Mouse (Mus musculus): ENCODE measurements around the gene Mtx3. TPM values are rescaled to one million over a fixed set of nuclear protein-coding genes. Genes with fewer than 3 reads are reported as not detected.
"Not testable (repeated sequence)": the region's sequence is repeated elsewhere in the genome, so short reads cannot be mapped to it uniquely, and the experiment has no call there.

The Mtx3 gene
- polyA plus RNA-seq (2012; rRNA removed), result 7.0 and 7.1 TPM in 2 replicates

DNA sequence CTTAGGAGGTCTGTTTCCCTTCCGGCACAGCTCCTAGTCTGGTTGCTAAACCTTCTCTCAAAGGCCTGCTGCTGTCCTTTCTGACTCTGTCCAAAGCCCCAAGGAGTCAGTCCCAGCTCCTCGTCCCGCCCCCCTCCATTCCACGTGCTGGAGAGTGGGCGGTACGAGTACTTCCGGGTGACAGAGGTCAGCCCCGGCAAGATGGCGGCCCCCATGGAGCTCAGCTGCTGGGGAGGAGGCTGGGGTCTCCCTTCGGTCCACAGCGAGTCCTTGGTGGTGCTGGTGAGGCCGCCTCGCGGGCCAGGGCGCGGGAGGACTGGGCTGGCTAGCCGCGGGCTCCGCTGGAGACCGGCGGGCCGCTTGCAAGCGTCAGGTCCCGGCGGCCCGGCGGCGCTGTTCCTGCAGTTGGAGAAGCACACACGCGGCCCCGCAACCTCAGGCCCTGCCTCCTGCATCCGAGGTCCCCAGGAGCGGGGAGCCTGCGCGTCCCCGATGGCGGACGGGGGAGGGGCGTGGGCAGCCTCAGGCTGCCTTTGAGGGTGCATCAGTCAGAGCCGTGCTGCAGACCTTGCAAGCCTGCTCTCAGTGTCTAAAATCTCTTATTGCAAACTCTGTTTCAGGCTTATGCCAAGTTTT lies at the start of gene Mtx3:
Gene Mtx3 (plus strand): TSS at position 175 of the 636 bp plus-strand sequence.
- no peak for DNase-seq (ENCODE audit: low read depth)

DNA sequence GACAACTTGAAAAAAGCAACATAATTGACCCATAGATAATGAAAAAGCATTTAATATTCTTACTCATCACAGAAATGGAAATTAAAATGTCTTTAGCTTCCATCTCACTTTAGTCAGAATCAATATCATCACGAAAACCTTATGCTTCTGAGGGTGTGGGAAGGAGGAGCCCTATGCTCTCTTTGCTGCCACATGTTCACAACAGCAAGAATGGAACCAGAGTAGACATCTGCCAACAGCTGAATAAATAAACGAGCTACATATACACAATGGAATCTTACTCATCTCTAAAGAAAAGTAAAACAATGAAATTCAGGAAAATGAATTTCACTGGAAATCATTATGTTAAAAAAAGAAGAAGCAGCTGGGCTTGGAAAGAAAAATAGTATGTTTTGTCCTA lies 45.7 kb upstream of the Mtx3 start:
- no peak for DNase-seq (ENCODE audit: low read depth)

DNA sequence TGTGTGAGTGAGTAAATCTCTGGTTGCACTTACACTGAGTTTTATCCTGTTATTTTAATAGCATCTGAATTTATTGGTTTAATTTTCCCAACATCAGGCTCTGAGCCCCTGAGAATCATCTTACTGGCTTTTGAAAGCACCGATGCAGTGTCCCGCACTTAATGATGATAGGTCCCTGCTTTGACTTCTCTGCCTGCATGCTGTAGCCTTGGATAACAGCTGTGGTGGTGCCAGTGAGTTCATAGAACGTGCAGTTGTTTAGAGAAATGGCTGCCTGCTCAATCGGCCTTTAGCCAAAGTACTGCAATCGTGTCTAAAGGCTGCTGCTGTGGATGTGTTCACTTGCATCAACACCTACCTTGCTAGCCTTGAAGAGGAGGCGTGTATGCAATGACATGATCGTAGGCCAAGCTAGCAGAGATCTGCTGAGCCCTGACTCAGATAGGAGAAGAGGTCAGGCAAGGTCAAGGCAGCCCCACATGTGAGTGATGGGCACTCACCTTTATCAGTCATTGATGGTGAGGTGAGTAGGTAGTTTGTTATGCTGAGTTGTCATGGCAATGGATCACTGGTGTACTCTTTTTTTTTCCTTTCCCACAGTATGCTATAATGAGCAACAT lies 45.1 kb upstream of the Mtx3 start:
- DNase-seq (ENCODE audit: low read depth), result no peak

DNA sequence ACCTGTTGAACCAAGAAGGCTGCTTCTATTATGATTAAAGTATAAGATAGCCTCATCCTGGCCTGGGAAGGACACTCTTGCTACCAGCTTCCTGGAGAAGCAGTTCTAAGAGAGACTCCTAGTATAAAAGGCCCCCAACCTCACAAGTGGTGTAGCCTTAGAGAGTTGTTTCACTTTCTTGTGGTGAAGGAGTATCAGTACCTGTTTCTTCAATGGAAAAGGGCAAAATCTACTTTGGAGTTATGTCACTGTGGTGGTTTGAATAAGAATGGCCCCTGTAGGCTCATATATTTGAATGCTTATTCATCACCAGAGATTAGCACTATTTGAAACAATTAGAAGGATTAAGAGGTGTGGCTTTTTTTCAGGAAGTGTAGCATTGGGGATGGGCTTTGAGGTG lies 37.8 kb upstream of the Mtx3 start:
- no peak for DNase-seq (ENCODE audit: low read depth)

DNA sequence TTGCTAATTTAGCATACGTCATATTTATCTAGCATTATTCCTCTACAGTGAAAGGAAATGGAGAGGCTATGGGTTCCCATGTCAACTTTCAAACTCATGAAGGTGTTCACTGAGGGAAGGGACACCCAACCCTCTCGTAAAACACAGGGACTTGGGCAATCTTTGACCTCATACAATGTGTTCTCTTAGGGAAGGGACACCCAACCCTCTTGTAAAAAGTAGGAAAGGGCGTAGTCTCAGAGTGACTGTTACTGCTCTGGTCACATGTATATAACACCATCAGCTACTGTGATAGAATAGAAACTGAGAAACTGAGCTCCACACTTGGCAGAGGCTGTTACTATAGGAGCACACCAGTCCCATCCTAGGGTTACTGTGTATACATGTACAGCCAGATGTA lies 36.7 kb upstream of the Mtx3 start:
- no peak for DNase-seq (ENCODE audit: low read depth)

DNA sequence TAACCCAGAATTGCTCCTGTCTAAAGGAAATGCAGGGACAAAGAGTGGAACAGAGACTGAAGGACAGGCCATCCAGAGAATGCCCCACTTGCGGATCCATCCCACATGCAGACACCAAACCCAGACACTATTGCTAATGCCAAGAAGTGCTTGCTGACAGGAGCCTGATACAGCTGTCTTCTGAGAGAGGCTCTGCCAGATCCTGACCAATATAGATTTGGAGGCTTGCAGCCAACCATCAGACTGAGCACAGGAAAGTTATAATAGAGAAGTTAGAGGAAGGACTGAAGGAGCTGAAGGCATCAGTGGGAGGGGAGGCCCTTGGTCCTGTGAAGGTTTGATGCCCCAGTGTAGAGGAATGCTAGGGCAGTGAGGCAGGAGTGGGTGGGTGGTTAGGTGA lies 34.0 kb upstream of the Mtx3 start:
- DNase-seq (ENCODE audit: low read depth), result not testable (repeated sequence)

DNA sequence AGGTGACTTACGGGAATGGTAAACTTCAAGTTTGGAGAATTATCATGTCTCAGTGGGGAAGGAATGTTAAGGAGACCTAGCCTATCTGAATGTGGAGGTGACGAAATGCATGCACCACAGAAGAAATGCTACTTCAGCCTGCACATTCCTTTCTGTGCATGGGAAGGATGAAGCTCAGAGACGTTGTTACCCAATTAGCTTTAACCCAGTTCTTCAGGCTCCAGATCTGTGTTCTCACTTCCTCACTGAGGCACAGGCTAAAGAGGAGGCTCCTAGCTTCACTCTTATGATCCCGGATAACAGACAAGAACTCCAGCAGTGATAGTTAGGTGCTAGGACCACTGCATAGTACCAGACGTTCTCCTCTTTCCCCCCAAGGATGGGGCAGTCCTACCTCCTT lies 28.2 kb upstream of the Mtx3 start:
- no peak for DNase-seq (ENCODE audit: low read depth)

DNA sequence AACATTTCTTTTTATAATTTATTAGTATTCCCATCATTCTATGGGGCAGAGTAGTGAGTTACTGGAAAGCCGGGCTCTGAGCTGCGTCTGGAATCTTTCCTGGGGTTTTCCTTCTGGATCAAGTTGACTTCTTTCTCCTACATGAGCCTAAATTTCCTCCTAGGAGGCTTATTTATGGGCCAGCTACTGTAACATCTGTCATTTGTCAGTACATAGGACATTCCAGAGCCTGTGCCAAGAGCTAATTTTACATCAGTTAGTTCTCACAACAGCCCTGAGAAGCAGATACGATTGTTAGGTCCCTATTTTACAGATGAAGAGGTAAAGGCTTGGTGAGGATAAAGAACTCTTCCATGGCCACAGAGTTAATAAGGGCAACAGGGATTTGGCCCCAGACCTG lies 27.2 kb upstream of the Mtx3 start:
- DNase-seq (ENCODE audit: low read depth), result no peak

DNA sequence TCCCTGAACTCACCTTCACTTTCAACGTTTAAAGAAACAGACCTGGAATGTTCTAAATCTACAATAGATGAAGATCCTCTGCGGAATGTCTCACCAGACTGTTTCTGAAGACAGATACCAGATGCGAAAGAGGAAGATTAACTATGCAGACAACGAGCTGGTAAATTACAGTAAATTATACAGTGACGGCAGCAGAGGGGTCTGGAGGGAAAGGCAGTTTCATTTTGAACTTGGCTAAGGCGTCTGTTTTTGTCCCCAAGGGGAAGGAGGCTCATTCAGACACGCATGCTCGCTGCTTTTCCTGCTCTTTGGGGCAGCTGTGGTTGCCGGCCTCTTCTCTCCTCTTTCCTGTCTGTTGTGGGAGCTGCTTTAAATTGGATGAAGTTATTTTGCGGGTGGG lies 15.7 kb upstream of the Mtx3 start:
- no peak for DNase-seq (ENCODE audit: low read depth)

DNA sequence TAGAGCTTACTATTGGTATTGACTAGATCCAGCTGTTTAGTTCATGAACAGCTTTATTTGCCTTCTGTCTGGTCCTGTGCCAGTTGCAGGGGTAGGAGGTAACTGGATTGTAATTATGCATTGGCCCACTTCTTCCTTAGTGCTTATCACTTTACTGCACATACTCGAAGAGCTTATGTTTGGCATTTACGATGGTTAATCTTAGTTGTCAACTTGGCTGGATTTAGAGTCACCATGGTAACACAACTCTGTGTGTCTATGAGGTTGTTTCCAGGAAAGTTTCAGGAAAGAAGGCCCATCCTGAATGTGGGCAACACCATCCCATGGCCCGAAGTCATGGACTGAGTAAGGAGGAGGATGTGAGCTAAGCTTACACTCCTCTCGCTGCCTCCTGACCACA lies 11.4 kb upstream of the Mtx3 start:
- no peak for DNase-seq (ENCODE audit: low read depth)

DNA sequence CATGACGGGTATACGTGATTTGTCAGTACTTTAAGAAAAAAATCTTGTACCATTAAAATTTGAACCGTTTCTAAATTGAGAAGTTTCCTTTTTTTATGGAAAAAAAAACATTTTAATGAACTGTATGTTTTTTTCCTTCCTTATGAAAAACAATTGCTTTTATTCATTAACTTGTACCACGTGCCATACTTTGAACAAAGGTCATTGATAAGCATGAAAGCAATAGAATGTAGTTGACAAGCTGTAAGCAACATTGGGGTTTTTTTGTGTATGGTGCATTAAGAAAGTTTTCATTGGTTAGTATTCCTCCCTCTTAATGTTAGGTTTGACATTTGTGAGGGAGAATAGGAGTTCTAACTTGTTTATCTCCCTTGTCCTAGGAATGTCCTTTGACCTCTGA lies 1.9 kb downstream of the Mtx3 start:
- DNase-seq (ENCODE audit: low read depth), result no peak

DNA sequence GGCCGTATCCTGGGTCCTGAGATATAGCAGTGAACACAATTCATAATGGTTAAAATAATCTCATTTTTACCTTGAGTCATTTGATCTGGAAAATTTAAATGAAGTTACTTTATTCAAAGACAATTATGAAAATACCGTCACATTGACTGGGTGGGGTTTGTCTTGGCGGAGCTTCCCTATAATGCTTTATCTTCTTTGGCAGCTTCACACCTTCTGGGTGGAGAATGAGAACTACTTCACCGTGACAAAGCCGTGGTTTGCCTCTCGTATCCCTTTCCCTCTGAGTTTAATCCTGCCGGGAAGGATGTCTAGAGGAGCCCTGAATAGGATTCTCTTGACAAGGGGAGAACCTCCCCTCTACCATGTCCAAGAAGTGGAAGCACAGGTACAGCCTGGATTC lies 2.8 kb downstream of the Mtx3 start:
- no peak for DNase-seq (ENCODE audit: low read depth)

DNA sequence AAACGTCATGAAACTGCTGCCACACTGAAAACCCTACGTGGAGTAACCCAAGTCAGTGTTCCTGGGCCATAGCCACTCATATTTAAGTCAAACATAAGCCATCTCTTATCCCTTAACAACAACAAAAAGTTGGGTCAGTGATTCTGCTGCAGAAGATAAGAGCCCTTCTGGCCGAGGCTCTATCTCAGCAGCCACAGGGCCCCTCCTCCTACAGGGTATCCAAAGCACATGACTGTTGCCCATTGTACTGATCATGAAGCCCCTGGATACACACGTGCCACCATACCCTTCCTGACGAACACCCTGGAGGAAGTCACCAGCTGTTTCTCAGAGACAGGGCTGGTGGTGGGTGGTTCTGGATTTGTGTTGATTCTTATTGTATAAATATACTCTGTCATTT lies 3.4 kb downstream of the Mtx3 start:
- DNase-seq (ENCODE audit: low read depth), result no peak

DNA sequence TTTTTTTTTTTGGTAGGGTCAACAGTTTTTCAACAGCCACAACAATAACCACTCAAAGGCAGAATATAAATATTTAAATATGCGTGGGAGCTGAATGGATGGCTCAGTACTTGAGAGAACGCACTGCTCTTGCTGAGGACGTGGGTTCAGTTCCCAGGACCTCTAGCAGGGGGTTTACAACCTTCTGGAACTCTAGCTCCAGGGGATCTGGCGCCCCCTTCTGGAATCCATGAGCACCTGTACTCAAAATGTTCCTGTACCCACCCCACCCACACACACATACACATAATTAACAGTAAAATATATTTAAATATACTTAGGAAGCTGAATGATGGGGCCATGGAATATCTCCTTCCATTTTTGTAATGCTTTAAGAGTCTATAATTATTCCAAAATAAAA lies 11.3 kb downstream of the Mtx3 start:
- DNase-seq (ENCODE audit: low read depth), result no peak

DNA sequence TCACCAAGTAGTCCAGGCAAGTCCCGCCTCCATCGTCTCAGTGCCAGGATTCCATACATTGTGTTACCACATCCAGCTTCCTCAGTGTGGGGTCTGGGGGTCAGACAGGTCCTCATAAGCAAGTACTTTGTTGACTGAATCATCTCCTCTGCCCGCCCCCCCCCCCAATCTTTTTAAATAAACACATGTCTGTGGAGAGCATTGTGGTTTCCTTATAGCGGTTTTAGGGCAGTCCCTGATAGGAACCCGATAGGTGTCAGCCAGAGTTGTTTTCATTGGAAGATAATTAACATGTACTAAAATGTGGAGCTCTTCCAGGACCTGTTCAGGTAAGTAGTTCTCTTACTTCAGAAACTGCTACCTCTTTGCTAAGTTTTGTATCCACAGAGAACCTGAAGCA lies 14.2 kb downstream of the Mtx3 start:
- DNase-seq (ENCODE audit: low read depth), result no peak

DNA sequence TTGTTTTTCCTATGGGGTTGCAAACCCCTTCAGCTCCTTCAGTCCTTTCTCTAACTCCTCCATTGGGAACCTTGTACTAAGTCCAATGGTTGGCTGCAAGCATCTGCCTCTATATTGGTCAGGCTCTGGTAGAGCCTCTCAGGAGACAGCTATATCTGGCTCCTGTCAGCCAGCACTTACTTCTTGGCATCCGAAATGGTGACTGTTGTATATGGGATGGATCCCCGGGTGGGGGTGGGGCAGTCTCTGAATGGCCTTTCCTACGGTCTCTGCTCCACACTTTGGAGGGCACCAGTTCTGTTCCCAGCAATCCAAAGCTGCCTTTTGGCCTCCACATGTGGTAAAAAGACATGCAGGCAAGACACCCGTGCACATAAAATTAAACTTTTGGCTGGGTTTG lies 15.4 kb downstream of the Mtx3 start:
- DNase-seq (ENCODE audit: low read depth), result no peak

DNA sequence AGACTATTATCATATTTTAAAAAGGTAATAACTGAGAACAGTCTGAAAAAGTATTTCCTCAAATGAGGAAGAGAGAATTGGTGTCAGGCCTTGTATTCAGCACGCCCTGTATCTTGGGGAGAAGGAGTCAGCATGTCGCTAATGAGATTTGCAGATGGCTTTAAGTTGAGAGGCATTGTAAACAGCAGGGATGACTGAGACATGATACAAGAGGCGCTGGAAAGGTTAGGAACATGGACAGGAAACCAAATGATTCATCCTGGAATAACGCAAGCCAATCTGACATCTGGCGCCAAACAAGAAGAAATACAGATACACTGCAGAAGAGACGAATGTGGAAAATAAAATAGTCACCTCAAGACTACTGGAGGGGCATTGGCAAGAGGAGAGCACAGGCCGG lies 20.8 kb downstream of the Mtx3 start:
- no peak for DNase-seq (ENCODE audit: low read depth)

DNA sequence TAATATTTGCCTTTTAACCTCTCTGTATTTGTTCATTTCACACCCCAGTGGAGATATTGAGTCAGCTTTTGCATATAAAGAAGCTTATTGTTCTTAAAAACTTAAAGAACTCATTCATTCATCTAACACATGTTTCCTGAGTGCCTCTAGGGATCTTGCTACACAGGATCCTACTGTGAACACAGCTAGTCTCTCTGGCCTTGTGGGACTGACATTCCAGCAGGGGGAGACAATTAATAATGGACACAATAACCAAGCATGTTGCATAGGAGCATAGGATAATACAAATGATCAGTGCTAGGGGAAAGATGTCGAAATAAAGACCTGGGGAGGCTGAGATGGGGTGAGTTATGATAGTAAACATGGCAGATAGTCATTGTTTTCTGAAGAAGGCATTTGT lies 22.1 kb downstream of the Mtx3 start:
- DNase-seq (ENCODE audit: low read depth), result no peak

DNA sequence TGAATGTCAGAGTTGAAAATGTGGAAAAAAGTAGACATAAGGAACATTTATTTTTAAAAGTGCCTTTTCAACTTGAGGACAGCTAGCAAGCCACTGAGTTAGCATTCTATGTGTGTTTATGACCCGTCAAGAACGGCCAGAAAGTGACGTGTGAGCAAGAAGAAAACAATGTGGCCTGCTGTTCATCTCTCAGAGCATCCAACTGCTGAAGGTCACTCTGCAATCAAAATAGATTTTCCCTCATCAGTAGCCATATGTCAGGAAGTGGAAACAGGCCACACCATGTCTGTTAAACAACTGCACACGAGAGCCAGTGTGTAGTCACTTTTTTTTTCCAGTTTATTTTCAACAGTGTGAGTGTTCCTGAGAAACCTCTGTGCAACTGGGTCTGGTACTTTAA lies 35.0 kb downstream of the Mtx3 start:
- no peak for DNase-seq (ENCODE audit: low read depth)

DNA sequence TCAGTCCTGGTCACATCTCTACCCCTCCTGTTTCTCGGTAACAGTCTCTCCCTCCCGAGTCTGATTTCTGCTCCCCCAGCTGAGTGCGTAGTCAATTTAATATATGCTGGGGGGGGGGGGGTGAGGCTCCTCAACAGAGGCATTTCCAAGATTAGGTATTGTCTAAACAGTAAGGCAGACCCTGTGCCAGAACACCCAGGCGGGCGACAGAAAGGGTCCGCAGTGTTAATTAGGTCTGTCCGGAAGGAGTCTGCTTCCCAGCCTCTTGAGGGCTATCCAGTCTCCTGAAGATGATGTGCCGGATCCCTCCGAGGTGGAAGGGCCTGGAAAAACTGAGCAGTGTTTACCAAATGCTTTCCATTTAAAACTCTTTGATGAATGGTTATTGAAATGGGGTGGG lies 35.4 kb downstream of the Mtx3 start:
- no peak for DNase-seq (ENCODE audit: low read depth)

DNA sequence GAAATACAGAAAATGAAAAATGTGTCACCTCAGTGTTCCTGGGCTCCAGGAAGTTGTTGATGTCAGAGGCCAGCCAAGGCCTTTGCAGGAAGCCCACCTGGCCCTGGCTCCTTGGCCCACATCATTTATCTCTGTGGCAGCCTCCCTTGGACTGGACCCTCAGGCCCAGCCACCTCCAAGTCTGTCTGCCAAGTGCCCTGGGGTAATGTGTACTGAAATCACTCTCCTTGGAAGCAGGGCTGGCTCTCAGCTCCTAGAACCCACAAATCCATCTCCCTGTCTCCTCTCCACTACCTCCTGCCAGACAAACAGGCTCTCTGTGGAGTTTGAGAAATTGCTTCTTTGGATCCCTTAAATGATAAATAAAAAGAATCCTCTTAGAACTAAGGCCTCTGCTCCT lies 36.0 kb downstream of the Mtx3 start:
- no peak for DNase-seq (ENCODE audit: low read depth)

DNA sequence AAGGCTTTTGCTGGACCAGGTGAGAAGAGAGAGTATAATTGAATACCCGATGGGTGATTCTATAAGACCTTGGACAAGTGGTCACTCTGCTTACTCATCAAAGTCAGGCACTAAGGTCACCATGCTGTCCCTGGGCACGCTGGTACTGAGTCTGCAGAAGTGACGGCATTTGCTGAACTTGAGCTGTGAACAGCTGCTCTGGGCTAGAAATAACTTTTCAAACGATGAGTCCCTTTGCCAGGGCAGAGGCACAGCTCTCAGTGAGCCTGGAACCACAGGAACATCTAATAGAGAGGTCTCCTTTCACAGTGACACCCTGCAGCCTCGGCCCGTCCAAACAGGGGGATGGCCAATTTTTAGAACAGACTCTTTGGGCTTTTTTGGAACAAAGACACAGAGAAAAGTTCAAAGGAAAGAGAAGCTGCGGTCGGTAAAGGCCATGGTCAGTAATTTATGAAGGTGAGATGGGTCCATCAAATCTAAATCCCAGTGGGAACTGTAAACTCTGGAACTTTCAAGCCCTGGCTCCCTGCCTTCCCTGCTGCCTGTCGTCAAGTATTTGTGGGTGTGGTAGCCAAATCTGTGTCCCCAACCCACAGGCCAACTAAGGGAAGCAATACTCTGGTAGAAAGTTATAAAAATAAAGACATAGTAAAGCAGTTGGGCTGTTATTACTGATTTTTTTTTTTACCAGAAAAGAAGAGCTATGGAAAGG lies 37.9 kb downstream of the Mtx3 start:
- DNase-seq (ENCODE audit: low read depth), result no peak

DNA sequence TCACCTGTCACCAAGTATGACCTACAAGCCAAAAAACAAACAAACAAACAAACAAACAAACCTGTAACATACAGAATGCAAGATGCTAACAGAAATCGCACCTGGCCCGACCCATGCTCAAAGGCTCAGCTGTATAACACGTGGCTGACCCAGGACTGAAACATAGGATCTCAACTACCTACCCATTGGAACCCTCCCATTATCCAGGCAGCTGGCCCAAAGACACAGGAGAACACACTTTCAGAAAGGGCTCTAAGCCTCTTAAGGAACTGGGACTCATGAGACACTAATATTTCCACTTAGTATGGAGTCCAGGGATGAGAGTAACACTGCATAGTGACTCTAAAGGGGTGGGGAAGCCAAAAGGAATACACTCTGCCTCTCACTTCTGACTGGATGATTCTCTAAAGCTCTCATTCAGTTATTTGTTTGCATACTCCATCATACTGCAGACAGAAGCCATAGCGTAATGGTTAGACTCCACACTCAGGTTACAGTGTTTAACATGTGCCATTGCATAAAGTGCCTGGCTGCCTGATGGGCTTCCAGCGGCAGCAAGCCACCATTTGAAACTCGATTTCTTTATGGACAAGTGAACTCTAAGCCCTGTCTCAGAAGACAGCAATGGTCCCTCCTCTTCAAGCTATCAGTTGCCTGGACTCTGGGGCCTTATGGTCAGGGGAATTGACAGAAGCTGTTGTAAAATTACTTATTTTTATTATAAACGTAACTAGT lies 38.6 kb downstream of the Mtx3 start:
- DNase-seq (ENCODE audit: low read depth), result no peak

Measured in gonadal fat pad, adult 2 months (tissue).